Mouse (Mus musculus): ENCODE data around the gene Dclk1. TPM values are rescaled to one million over a fixed set of nuclear protein-coding genes. Genes with fewer than 3 reads are reported as not detected.
A peak's percentile ranks its signal among the peaks of the same experiment; 100 is the strongest.

Dclk1 gene
- polyA plus RNA-seq, 2 experiments = 0.04 to 0.08 TPM

DNA sequence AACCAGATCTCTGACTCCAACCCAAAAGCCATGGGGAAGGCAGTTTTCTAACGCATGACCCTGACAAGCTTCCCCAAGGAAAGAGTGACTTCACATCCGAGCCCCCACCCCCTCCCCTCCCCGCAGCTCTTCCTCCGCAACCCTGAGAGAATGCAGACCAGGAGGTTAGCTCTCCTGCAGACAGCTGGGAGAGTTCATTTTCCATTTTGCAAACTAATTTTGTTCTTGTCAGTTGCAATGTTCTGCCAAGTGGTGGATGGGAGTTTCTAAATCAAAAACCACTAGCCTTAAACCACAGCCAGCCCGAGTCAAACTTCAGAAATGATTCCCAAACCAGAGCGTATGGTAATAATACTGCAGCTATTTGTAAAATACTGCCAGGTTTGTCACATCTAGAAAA lies 269.5 kb downstream of the Dclk1 start:
- ATAC-seq (ENCODE audit: insufficient read depth) (no peak), DNase-seq (ENCODE audit: low read depth in 3 of 3, low spot score in 3 of 3) (no peak)
- H3K9me3 ChIP-seq (ENCODE audit: control insufficient read depth, low read length) = no peaks in the 10 kb centered on the region
- H3K4me3 ChIP-seq (ENCODE audit: insufficient read depth in 1 of 2, low read depth in 2 of 2, low read length in 2 of 2) = no peak overlapping the region
- no peak for TF ChIP-seq EP300 (IDR thresholded peaks at IDR 0.05; ENCODE audit: low read depth)
- no peak for TF ChIP-seq CTCF (IDR thresholded peaks at IDR 0.05; ENCODE audit: low read depth)
- no peak overlapping the region for H3K27ac ChIP-seq
- WGBS (ENCODE audit: insufficient replicate concordance) = 62% methylated on average over 6 of the region's 6 CpGs
- no peaks in the 10 kb centered on the region for H3K36me3 ChIP-seq (replicated peaks; ENCODE audit: control insufficient read depth, insufficient read depth, low read depth)
- no peaks in the 10 kb centered on the region for H3K4me1 ChIP-seq (replicated peaks; ENCODE audit: control insufficient read depth in 2 of 2, insufficient read depth in 2 of 2, low read length in 1 of 2)
- no peaks in the 10 kb centered on the region for H3K27me3 ChIP-seq (ENCODE audit: control insufficient read depth, insufficient read depth, low read length)
- H3K4me2 ChIP-seq (ENCODE audit: low read depth) = no peak overlapping the region
- no peak overlapping the region for H3K9ac ChIP-seq (replicated peaks)

GRCm38 (mm10) chr3:55515966-55516365 lies 273.8 kb downstream of the Dclk1 start:
- Histone ChIP-seq H3K27me3 (ENCODE audit: control insufficient read depth, insufficient read depth, low read length) (no peaks in the 10 kb centered on the region), H3K4me3 (ENCODE audit: insufficient read depth in 1 of 2, low read depth in 2 of 2, low read length in 2 of 2) (no peak overlapping the region), H3K9me3 (ENCODE audit: control insufficient read depth, low read length) (no peaks in the 10 kb centered on the region), H3K9ac (replicated peaks) (no peak overlapping the region), H3K27ac (no peak overlapping the region), H3K4me1 (replicated peaks; ENCODE audit: control insufficient read depth in 2 of 2, insufficient read depth in 2 of 2, low read length in 1 of 2) (no peaks in the 10 kb centered on the region), H3K4me2 (ENCODE audit: low read depth) (no peak overlapping the region), H3K36me3 (replicated peaks; ENCODE audit: control insufficient read depth, insufficient read depth, low read depth) (no peaks in the 10 kb centered on the region)
- TF ChIP-seq EP300 (IDR thresholded peaks at IDR 0.05; ENCODE audit: low read depth) (no peak), CTCF (IDR thresholded peaks at IDR 0.05; ENCODE audit: low read depth) (no peak)
- no peak for ATAC-seq (ENCODE audit: insufficient read depth)
- DNase-seq (ENCODE audit: low read depth in 3 of 3, low spot score in 3 of 3) = no peak
- WGBS (ENCODE audit: insufficient replicate concordance) = 65% methylated on average over 5 of the region's 5 CpGs

GRCm38 (mm10) chr3:55517454-55518014 lies 275.4 kb downstream of the Dclk1 start:
- Histone ChIP-seq H3K9ac (replicated peaks) (no peak overlapping the region), H3K4me2 (ENCODE audit: low read depth) (no peak overlapping the region), H3K27ac (no peak overlapping the region), H3K36me3 (replicated peaks; ENCODE audit: control insufficient read depth, insufficient read depth, low read depth) (no peaks in the 10 kb centered on the region), H3K27me3 (ENCODE audit: control insufficient read depth, insufficient read depth, low read length) (no peaks in the 10 kb centered on the region), H3K4me1 (replicated peaks; ENCODE audit: control insufficient read depth in 2 of 2, insufficient read depth in 2 of 2, low read length in 1 of 2) (no peaks in the 10 kb centered on the region), H3K4me3 (ENCODE audit: insufficient read depth in 1 of 2, low read depth in 2 of 2, low read length in 2 of 2) (no peak overlapping the region), H3K9me3 (ENCODE audit: control insufficient read depth, low read length) (no peaks in the 10 kb centered on the region)
- no peak for TF ChIP-seq EP300 (IDR thresholded peaks at IDR 0.05; ENCODE audit: low read depth)
- TF ChIP-seq CTCF (IDR thresholded peaks at IDR 0.05; ENCODE audit: low read depth) = no peak
- ATAC-seq (ENCODE audit: insufficient read depth) (no peak), DNase-seq (ENCODE audit: low read depth in 3 of 3, low spot score in 3 of 3) (no peak)
- 43% methylated on average over 17 of the region's 17 CpGs for WGBS (ENCODE audit: insufficient replicate concordance)

GRCm38 (mm10) chr3:55520240-55521180 lies 278.3 kb downstream of the Dclk1 start:
- WGBS (ENCODE audit: insufficient replicate concordance) = 27% methylated on average over 12 of the region's 12 CpGs
- no peaks in the 10 kb centered on the region for H3K36me3 ChIP-seq (replicated peaks; ENCODE audit: control insufficient read depth, insufficient read depth, low read depth)
- ATAC-seq (ENCODE audit: insufficient read depth) (no peak), DNase-seq (ENCODE audit: low read depth in 3 of 3, low spot score in 3 of 3) (peak in 1 of 3 experiments; percentile 18)
- no peaks in the 10 kb centered on the region for H3K27me3 ChIP-seq (ENCODE audit: control insufficient read depth, insufficient read depth, low read length)
- peaks cover 0 to 5% of the 10 kb centered on the region in 2 experiments; a peak in 1 of 4 replicates for H3K4me1 ChIP-seq (replicated peaks; ENCODE audit: control insufficient read depth in 2 of 2, insufficient read depth in 2 of 2, low read length in 1 of 2)
- no peaks in the 10 kb centered on the region for H3K9me3 ChIP-seq (ENCODE audit: control insufficient read depth, low read length)
- TF ChIP-seq CTCF (IDR thresholded peaks at IDR 0.05; ENCODE audit: low read depth) (peak; percentile 67), EP300 (IDR thresholded peaks at IDR 0.05; ENCODE audit: low read depth) (no peak)
- no peak overlapping the region for H3K4me2 ChIP-seq (ENCODE audit: low read depth)
- no peak overlapping the region for H3K27ac ChIP-seq
- no peak overlapping the region for H3K4me3 ChIP-seq (ENCODE audit: insufficient read depth in 1 of 2, low read depth in 2 of 2, low read length in 2 of 2)
- H3K9ac ChIP-seq (replicated peaks) = no peak overlapping the region

GRCm38 (mm10) chr3:55521776-55522175 lies 279.6 kb downstream of the Dclk1 start:
- DNase-seq (ENCODE audit: low read depth in 3 of 3, low spot score in 3 of 3) (no peak), ATAC-seq (ENCODE audit: insufficient read depth) (no peak)
- no peak overlapping the region for H3K4me2 ChIP-seq (ENCODE audit: low read depth)
- H3K4me1 ChIP-seq (replicated peaks; ENCODE audit: control insufficient read depth in 2 of 2, insufficient read depth in 2 of 2, low read length in 1 of 2) = peaks cover 0 to 5% of the 10 kb centered on the region in 2 experiments; a peak in 1 of 4 replicates
- H3K27me3 ChIP-seq (ENCODE audit: control insufficient read depth, insufficient read depth, low read length) = no peaks in the 10 kb centered on the region
- no peak overlapping the region for H3K27ac ChIP-seq
- TF ChIP-seq CTCF (IDR thresholded peaks at IDR 0.05; ENCODE audit: low read depth) = no peak
- TF ChIP-seq EP300 (IDR thresholded peaks at IDR 0.05; ENCODE audit: low read depth) = no peak
- no peak overlapping the region for H3K9ac ChIP-seq (replicated peaks)
- no peaks in the 10 kb centered on the region for H3K9me3 ChIP-seq (ENCODE audit: control insufficient read depth, low read length)
- no peak overlapping the region for H3K4me3 ChIP-seq (ENCODE audit: insufficient read depth in 1 of 2, low read depth in 2 of 2, low read length in 2 of 2)
- H3K36me3 ChIP-seq (replicated peaks; ENCODE audit: control insufficient read depth, insufficient read depth, low read depth) = no peaks in the 10 kb centered on the region
- WGBS (ENCODE audit: insufficient replicate concordance) = 74% methylated on average over 8 of the region's 8 CpGs

All from liver, embryonic 14.5 days (tissue).